Mouse (Mus musculus) thymus, postnatal 36 days (tissue): ENCODE results near the gene Exoc4.

Experiments used
- DNase-seq, 2 experiments: peaks; one replicate each; pipeline ENCODE4 v3.0.0; 2022; ENCODE audit warnings: mixed read lengths in 2 of 2

The Exoc4 gene

GRCm38 (mm10) chr6:33958281-33958680 lies 709.4 kb downstream of the Exoc4 start:
- DNase-seq, result no peak

- no peak for DNase-seq
Measured at GRCm38 (mm10) chr6:33960766-33961165, 711.9 kb downstream of the Exoc4 start.

- DNase-seq, result no peak
Measured at GRCm38 (mm10) chr6:33963092-33963491, 714.2 kb downstream of the Exoc4 start.

- no peak for DNase-seq
Measured at GRCm38 (mm10) chr6:33965571-33965970, 716.7 kb downstream of the Exoc4 start.

GRCm38 (mm10) chr6:33968746-33969145 lies 719.9 kb downstream of the Exoc4 start:
- DNase-seq, result no peak

GRCm38 (mm10) chr6:33972801-33973200 lies 723.9 kb downstream of the Exoc4 start:
- DNase-seq, result no peak

GRCm38 (mm10) chr6:33976576-33976975 lies 727.7 kb downstream of the Exoc4 start:
- DNase-seq, result no peak

GRCm38 (mm10) chr6:33977448-33977847 lies 728.6 kb downstream of the Exoc4 start:
- no peak for DNase-seq

GRCm38 (mm10) chr6:33977880-33978279 lies 729.0 kb downstream of the Exoc4 start:
- no peak for DNase-seq

GRCm38 (mm10) chr6:33982709-33983108 lies 733.8 kb downstream of the Exoc4 start:
- peak; percentile 38 to 48 for DNase-seq

- DNase-seq, result no peak
Measured at GRCm38 (mm10) chr6:33987132-33987531, 738.2 kb downstream of the Exoc4 start.

GRCm38 (mm10) chr6:33992213-33993034 lies 743.5 kb downstream of the Exoc4 start:
- DNase-seq, result no peak

GRCm38 (mm10) chr6:33993842-33994241 lies 745.0 kb downstream of the Exoc4 start:
- DNase-seq, result no peak

GRCm38 (mm10) chr6:33998590-33998989 lies 749.7 kb downstream of the Exoc4 start:
- no peak for DNase-seq

GRCm38 (mm10) chr6:33999530-33999929 lies 750.6 kb downstream of the Exoc4 start:
- no peak for DNase-seq

- DNase-seq, result no peak
Measured at GRCm38 (mm10) chr6:34000644-34001043, 751.8 kb downstream of the Exoc4 start.

- no peak for DNase-seq
Measured at GRCm38 (mm10) chr6:34003033-34003432, 754.1 kb downstream of the Exoc4 start.

GRCm38 (mm10) chr6:34013469-34013868 lies 764.6 kb downstream of the Exoc4 start:
- DNase-seq, result no peak
